Mouse (Mus musculus): ENCODE measurements at regions not wholly inside any gene's neighbourhood (a gene's known extent, or its start where the extent isn't known, plus 50 kb on each side); places are given as distances from the start of the nearest gene placed in this dataset.

DNA sequence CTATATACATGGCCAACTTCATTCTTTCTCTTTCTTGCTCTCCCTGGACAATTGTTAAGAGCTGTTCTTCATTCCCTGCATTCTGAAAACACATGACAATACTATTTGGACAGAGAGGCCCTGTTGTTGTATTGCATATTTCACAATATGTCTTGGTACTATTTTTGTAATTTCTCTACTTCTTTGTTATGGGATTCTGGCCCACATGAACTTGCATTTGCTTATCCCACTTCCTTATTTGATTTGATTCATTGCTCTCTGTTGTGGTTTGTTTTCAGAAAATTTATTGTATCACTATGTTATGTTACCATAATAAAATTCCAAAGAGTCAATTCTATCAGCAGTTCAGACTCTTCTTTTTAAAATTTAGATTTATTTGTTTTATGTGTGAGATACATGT, 215.3 kb downstream of the Nfkbiz start:
- Histone ChIP-seq H3K79me2 (ENCODE audit: inconsistent target) (no peaks in the 10 kb centered on the region), H3K27ac (peak overlapping the region; percentile 52), H3K36me3 (ENCODE audit: inconsistent target) (no peaks in the 10 kb centered on the region), H3K4me3 (ENCODE audit: inconsistent target) (no peak overlapping the region)

- no peak overlapping the region for H3K27ac ChIP-seq
- no peaks in the 10 kb centered on the region for H3K36me3 ChIP-seq (ENCODE audit: inconsistent target)
- 89% methylated on average over 3 of the region's 3 CpGs for WGBS (ENCODE audit: missing documents)
- H3K4me3 ChIP-seq (ENCODE audit: inconsistent target), result no peak overlapping the region
- H3K79me2 ChIP-seq (ENCODE audit: inconsistent target), result no peaks in the 10 kb centered on the region
Measured at GRCm38 (mm10) chr16:55619731-55620130, 219.0 kb downstream of the Nfkbiz start.

DNA sequence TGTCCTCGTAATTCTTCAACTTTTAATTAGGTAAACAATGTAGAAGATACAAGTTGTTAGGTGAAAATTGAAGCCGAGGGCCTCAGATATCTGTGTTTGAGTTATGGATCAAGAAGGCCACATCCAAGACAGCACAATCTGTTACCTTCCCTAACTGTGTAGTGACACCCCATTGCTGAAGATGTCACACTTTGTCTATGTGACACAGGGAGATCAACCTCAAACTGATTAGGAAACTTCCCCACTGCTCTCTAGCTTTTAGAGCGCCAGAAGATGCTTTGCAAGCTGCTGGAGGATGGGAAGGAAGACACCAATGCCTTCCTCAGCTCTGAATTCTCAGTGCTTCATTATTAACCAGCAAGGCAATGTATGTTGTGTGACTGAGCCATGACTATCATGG, 220.7 kb downstream of the Nfkbiz start:
- WGBS (ENCODE audit: missing documents), result 83% methylated on average over 3 of the region's 3 CpGs
- Histone ChIP-seq H3K4me3 (ENCODE audit: inconsistent target) (no peak overlapping the region), H3K79me2 (ENCODE audit: inconsistent target) (no peaks in the 10 kb centered on the region), H3K36me3 (ENCODE audit: inconsistent target) (no peaks in the 10 kb centered on the region), H3K27ac (no peak overlapping the region)

DNA sequence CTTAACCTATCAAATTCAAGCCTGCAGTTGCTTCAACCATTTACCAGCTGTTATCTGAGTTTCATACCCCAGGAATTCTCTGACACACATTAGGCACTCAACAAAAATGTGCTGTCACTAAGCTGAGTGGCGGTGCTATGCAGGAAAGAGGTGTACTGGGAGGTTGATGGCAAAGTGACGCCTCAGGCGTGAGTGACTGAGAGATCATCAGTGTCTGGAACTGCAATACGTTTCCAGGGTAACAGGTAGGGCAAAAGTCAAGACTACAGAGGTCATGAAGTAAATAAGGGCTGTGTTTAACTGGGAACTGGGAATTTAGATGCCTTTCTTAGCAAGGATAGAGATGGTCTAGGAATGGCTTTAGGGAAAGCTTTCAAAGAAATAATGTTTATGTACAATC, 221.2 kb downstream of the Nfkbiz start:
- H3K27ac ChIP-seq, result no peak overlapping the region
- no peaks in the 10 kb centered on the region for H3K79me2 ChIP-seq (ENCODE audit: inconsistent target)
- H3K4me3 ChIP-seq (ENCODE audit: inconsistent target), result no peak overlapping the region
- 95% methylated on average over 4 of the region's 4 CpGs for WGBS (ENCODE audit: missing documents)
- no peaks in the 10 kb centered on the region for H3K36me3 ChIP-seq (ENCODE audit: inconsistent target)

DNA sequence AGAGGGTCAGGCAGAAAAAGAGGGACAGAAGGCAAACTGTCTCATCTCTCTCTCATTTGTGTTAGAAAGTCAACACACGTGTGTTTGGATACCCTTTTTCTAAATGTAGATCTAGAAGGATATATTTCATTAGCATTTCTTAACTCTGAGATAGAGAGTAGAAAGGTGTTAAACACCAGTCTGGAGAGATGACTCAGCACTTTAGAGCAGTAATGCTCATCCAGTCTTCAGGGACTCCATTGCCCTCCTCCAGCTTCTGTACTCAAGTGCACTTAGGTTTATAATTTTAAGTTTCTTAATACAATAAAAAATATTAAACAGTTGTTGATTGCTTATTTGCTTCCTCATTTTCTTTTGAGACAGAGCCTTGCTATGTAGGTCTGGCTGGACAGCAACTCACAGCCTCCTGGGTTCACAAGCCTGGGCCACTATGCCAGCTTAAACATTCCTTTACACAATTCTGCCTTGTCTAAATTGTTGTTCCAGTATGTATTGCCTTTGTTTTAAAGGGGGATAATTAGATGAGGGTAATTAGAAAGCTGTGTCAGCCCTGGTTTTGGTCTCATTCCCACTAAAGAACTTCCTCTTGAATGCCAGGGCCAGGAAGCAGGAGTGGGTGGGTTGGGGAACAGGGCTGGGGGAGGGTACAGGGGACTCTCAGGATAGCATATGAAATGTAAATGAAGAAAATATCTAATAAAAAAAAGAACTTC, 222.1 kb downstream of the Nfkbiz start:
- Histone ChIP-seq H3K36me3 (ENCODE audit: inconsistent target) (no peaks in the 10 kb centered on the region), H3K27ac (no peak overlapping the region)
- WGBS (ENCODE audit: missing documents), result 88% methylated on average over 1 of the region's 1 CpGs

DNA sequence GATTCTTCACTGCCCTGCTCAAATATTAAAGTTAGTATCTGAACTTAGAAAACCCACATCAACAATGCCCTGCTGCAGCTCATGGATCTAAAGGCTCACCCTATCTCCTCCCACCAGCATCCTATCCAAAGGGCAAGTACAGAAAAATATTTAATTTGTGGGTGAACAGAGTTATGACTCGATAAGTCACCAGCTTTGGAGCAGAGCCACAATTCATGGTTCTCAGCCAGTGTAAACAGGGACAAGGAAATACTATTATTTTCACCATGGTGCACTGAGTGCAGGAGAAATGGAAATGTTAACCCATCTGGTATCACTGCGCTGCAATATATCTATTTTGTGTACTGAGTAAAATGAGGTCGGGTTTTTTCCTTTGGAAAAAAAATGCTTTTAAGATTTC, 225.8 kb downstream of the Nfkbiz start:
- no peaks in the 10 kb centered on the region for H3K36me3 ChIP-seq (ENCODE audit: inconsistent target)
- no peak overlapping the region for H3K27ac ChIP-seq
- no peaks in the 10 kb centered on the region for H3K79me2 ChIP-seq (ENCODE audit: inconsistent target)
- H3K4me3 ChIP-seq (ENCODE audit: inconsistent target), result no peak overlapping the region
- WGBS (ENCODE audit: missing documents), result 79% methylated on average over 3 of the region's 3 CpGs

More for the DNA sequence above, 222.1 kb downstream of the Nfkbiz start:
- Histone ChIP-seq H3K79me2 (ENCODE audit: inconsistent target) (no peaks in the 10 kb centered on the region), H3K4me3 (ENCODE audit: inconsistent target) (no peak overlapping the region)

DNA sequence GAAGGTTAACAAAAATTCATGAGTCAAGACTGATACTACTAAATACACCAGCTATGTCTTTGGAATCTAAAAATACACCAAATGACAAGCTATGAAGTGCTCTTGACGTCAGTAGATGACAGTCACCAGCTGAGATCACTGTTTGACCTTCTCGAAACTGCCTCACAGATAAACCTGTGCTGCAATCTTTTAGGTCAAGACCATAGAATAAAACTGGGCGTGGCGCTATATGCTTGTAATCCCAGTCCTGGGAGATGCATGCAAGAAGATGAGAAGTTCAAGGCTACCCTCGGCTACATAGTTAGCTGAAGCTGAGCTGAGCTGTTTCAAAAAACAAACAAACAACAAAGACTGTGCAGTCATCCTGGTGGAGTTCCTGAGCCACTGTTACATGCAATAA, 226.7 kb downstream of the Nfkbiz start:
- Histone ChIP-seq H3K36me3 (ENCODE audit: inconsistent target) (no peaks in the 10 kb centered on the region), H3K27ac (no peak overlapping the region), H3K4me3 (ENCODE audit: inconsistent target) (no peak overlapping the region), H3K79me2 (ENCODE audit: inconsistent target) (no peaks in the 10 kb centered on the region)
- 87% methylated on average over 5 of the region's 5 CpGs for WGBS (ENCODE audit: missing documents)

- no peaks in the 10 kb centered on the region for H3K79me2 ChIP-seq (ENCODE audit: inconsistent target)
- no peak overlapping the region for H3K4me3 ChIP-seq (ENCODE audit: inconsistent target)
- no peaks in the 10 kb centered on the region for H3K36me3 ChIP-seq (ENCODE audit: inconsistent target)
- 100% methylated on average over 3 of the region's 3 CpGs for WGBS (ENCODE audit: missing documents)
- no peak overlapping the region for H3K27ac ChIP-seq
Measured at GRCm38 (mm10) chr16:55611172-55611571, 227.5 kb downstream of the Nfkbiz start.

GRCm38 (mm10) chr16:55608361-55608760, 230.3 kb downstream of the Nfkbiz start:
- no peaks in the 10 kb centered on the region for H3K36me3 ChIP-seq (ENCODE audit: inconsistent target)
- no peak overlapping the region for H3K27ac ChIP-seq
- 44% methylated on average over 3 of the region's 3 CpGs for WGBS (ENCODE audit: missing documents)
- H3K4me3 ChIP-seq (ENCODE audit: inconsistent target), result no peak overlapping the region
- no peaks in the 10 kb centered on the region for H3K79me2 ChIP-seq (ENCODE audit: inconsistent target)

DNA sequence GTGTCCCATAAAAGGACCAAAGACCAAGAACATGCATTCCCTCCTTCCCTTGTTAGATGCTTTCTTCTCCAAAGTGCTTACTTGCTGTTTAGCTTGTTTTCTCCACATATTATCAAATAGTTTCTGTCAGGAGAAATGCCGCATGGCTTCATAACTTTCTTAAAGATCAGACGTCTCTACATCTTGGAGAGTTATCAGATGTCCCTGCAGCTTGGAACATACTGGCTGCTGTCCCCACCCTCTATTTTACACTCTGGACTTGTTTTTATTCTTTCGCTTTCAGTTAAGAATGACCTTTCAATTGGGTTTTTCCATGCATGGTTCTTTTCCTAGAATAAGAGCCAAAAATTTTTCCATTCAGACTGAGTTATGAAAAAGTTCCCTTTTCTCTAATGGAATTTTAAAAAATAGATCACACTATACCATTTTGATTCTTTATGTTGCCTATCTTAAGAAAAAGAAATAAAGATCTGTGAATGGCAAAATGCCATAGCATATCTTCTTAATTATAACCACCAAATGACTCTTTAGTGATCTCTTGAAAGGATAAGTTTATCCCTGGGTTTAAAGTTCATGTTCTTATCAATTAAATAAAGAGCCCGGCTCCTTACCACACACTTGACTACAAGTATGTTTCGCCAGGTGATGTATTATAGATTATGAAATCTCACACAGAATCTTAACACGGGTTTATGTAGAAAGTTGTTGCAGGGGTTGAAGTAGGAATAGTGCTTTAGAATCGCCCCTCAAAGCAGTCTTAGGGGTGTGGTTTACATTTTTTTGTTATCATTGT, 232.1 kb downstream of the Nfkbiz start:
- Histone ChIP-seq H3K79me2 (ENCODE audit: inconsistent target) (no peaks in the 10 kb centered on the region), H3K27ac (no peak overlapping the region), H3K4me3 (ENCODE audit: inconsistent target) (no peak overlapping the region), H3K36me3 (ENCODE audit: inconsistent target) (no peaks in the 10 kb centered on the region)
- 91% methylated on average over 7 of the region's 7 CpGs for WGBS (ENCODE audit: missing documents)

GRCm38 (mm10) chr16:55603611-55604010, 235.1 kb downstream of the Nfkbiz start:
- H3K27ac ChIP-seq, result no peak overlapping the region
- H3K36me3 ChIP-seq (ENCODE audit: inconsistent target), result no peaks in the 10 kb centered on the region
- no peaks in the 10 kb centered on the region for H3K79me2 ChIP-seq (ENCODE audit: inconsistent target)
- 94% methylated on average over 2 of the region's 2 CpGs for WGBS (ENCODE audit: missing documents)
- H3K4me3 ChIP-seq (ENCODE audit: inconsistent target), result no peak overlapping the region

DNA sequence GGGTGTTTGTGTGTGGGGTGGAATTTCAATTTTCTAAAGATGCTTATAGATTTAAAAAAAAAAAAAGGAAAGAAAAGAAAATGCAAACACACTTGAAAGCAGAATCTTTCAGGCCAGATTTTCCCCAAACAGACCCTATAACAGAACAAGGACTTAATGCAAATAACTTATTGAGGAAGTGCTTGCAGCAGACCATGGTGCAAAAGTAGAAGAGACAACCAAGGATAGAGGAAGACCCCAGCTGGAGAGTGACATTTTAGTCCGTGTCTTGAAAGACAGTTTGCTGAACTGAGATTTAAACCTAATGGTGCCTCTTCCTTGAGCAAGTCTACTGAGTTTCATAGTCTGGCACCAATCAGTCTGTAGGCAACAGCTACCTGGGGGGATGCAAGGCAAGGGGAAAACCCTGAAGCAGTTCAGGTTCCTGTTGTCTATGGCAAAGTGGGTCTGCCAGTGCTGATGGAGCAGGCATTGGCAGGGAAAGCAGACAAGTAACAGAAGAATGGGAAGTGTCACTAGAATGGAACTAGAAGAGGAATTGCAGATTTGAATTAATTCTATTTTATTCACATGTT, 249.2 kb downstream of the Nfkbiz start:
- WGBS (ENCODE audit: missing documents), result 47% methylated on average over 1 of the region's 1 CpGs
- no peak overlapping the region for H3K27ac ChIP-seq
- no peaks in the 10 kb centered on the region for H3K36me3 ChIP-seq (ENCODE audit: inconsistent target)
- H3K4me3 ChIP-seq (ENCODE audit: inconsistent target), result no peak overlapping the region
- no peaks in the 10 kb centered on the region for H3K79me2 ChIP-seq (ENCODE audit: inconsistent target)

- Histone ChIP-seq H3K36me3 (ENCODE audit: inconsistent target) (no peaks in the 10 kb centered on the region), H3K27ac (no peak overlapping the region), H3K4me3 (ENCODE audit: inconsistent target) (no peak overlapping the region), H3K79me2 (ENCODE audit: inconsistent target) (no peaks in the 10 kb centered on the region)
- 90% methylated on average over 5 of the region's 6 CpGs for WGBS (ENCODE audit: missing documents)
Measured at GRCm38 (mm10) chr16:55587138-55587537, 251.6 kb downstream of the Nfkbiz start.

DNA sequence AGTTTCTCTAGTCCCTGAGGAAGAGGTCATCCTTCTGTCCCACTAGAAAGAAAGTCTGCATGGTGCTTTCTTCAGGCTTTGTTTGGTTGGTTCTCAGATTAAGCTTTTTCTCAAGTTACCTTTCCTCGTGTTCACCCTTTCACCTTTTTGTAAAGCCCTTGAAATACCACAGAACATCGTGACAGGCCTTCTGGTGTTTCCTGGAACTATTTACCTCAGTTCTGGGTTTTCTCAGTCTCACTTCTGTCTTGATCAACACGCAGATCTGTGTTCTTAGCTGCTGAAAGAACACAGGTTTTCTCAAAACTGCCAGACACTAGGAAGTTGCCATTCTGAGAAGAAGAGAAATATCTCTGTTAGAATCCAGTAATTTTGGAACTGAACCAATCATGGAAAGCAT, 255.8 kb downstream of the Nfkbiz start:
- Histone ChIP-seq H3K4me3 (ENCODE audit: inconsistent target) (no peak overlapping the region), H3K36me3 (ENCODE audit: inconsistent target) (no peaks in the 10 kb centered on the region), H3K79me2 (ENCODE audit: inconsistent target) (no peaks in the 10 kb centered on the region), H3K27ac (no peak overlapping the region)
- WGBS (ENCODE audit: missing documents), result 35% methylated on average over 3 of the region's 3 CpGs

DNA sequence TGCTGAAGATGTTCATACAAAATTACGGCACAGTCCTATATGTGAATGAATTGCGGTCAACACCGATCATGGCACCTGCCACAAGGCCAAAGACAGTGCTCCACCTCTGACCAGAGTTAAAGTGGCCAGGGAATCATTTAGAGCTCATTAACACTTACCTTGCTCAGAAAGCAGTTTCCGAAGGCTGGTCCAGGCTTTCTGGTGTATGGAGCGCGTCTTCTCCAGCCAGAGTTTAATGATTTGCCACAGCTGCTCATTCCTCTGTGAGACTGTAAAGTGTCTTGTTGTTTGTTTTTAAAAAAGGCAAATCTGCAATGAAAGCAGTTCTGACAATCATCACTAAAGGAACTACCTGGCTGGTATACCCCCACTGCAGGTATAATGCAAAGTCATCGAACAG, 256.7 kb downstream of the Nfkbiz start:
- WGBS (ENCODE audit: missing documents), result 96% methylated on average over 7 of the region's 7 CpGs

More for the DNA sequence above, 256.7 kb downstream of the Nfkbiz start:
- H3K79me2 ChIP-seq (ENCODE audit: inconsistent target), result no peaks in the 10 kb centered on the region
- no peak overlapping the region for H3K4me3 ChIP-seq (ENCODE audit: inconsistent target)
- no peaks in the 10 kb centered on the region for H3K36me3 ChIP-seq (ENCODE audit: inconsistent target)
- H3K27ac ChIP-seq, result no peak overlapping the region

Data from macrophage (primary cell).